Mouse (Mus musculus): ENCODE measurements around the gene Pou5f2. TPM values are rescaled to one million over a fixed set of nuclear protein-coding genes. Genes with fewer than 3 reads are reported as not detected.

Gene Pou5f2
- polyA plus RNA-seq, 1 experiment from 2014 or later, result 1.5 TPM

GRCm38 (mm10) chr13:78045116-78045515 lies 20.4 kb downstream of the Pou5f2 start:
- no peak for ATAC-seq (ENCODE audit: low FRiP score)
- H3K27ac ChIP-seq, result no peak overlapping the region
- H3K4me1 ChIP-seq (replicated peaks), result no peaks in the 10 kb centered on the region
- H3K36me3 ChIP-seq, result no peaks in the 10 kb centered on the region
- 76% methylated on average over 5 of the region's 5 CpGs for WGBS
- no peak overlapping the region for H3K4me2 ChIP-seq
- no peaks in the 10 kb centered on the region for H3K27me3 ChIP-seq
- H3K4me3 ChIP-seq, result no peak overlapping the region
- no peak overlapping the region for H3K9ac ChIP-seq
- no peaks in the 10 kb centered on the region for H3K9me3 ChIP-seq

Other genes starting within 250 kb of the Pou5f2 start
- gene Nr2f1, start 174.9 kb downstream of the Pou5f2 start, polyA plus RNA-seq (2015; fragmentation: Nextera tagmentation; extraction: Ambion mirVana), result 68.9 and 71.3 TPM in 2 replicates

Measured in hindbrain, embryonic 13.5 days (tissue).